Mouse (Mus musculus) stomach, postnatal 0 days (tissue): Measurements from ENCODE around the gene Cx3cl1.

ENCODE experiments used
- CTCF ChIP-seq: IDR thresholded peaks from 2 replicates; pipeline ENCODE4 v1.5.1; 2016; ENCODE audit warnings: antibody characterized with exemption, low read depth, mild to moderate bottlenecking, moderate library complexity
- EP300 ChIP-seq: optimal IDR thresholded peaks from 2 replicates; pipeline ENCODE3; 2016; ENCODE audit warnings: antibody characterized with exemption

- TF ChIP-seq CTCF (no peak), EP300 (no peak)
These were observed 22.6 kb downstream of the Cx3cl1 start for GRCm38 (mm10) chr8:94794368-94794767.
